Mouse (Mus musculus): ENCODE results near the gene Tab1. TPM values are rescaled to one million over a fixed set of nuclear protein-coding genes. Genes with fewer than 3 reads are reported as not detected.

The Tab1 gene
- total RNA-seq, 1 experiment = 16.6 TPM

DNA sequence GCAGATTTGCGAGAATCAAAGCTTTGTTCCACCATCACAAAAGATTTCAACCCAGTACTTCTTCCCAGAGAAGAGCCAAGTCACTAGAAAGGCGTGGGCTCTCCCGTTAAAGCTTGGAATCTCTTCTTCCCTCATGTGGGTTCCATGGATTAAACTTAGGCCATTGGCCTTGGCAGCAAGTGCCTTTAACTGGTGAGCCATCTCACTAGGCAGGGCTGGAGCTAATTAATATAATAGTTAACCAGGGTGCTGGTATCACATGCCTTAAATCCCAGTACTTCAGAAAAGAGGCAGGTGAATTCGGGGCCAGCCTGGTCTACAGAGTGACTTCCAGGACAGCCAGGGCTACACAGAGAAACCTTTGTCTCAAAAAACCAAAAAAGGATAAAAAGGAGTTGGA, 8.3 kb upstream of the Tab1 start:
- in situ Hi-C loops (cut with MboI; ENCODE audit: low sequenced_read_pairs in 2 of 2, unreplicated experiment in 2 of 2) = no loop called here
- no peak overlapping the region for H3K9ac ChIP-seq (ENCODE audit: insufficient read depth, low read depth, low read length, poor library complexity, severe bottlenecking)
- no peak overlapping the region for H3K4me3 ChIP-seq (ENCODE audit: insufficient read depth in 1 of 2, low read depth in 1 of 2, low read length in 2 of 2, poor library complexity in 1 of 2, severe bottlenecking in 1 of 2)
- H3K4me1 ChIP-seq (ENCODE audit: control insufficient read depth in 2 of 2, insufficient read depth in 2 of 2, low read length in 2 of 2, poor library complexity in 1 of 2) = no peaks in the 10 kb centered on the region
- no peaks in the 10 kb centered on the region for H3K9me3 ChIP-seq (ENCODE audit: control insufficient read depth, insufficient read depth, low read depth, low read length)
- no peak for DNase-seq (ENCODE audit: low read depth, low spot score)
- H3K27ac ChIP-seq (ENCODE audit: insufficient read depth, low read depth, low read length, poor library complexity, severe bottlenecking) = no peak overlapping the region
- TF ChIP-seq MAFK (IDR thresholded peaks at IDR 0.05; ENCODE audit: insufficient read depth, low read depth, low read length) = no peak
- no peak for TF ChIP-seq ZC3H11A (IDR thresholded peaks at IDR 0.05; ENCODE audit: borderline replicate concordance, low read depth, low read length)
- no peak for TF ChIP-seq ZNF384 (IDR thresholded peaks at IDR 0.05; ENCODE audit: low read depth, low read length)
- TF ChIP-seq HCFC1 (IDR thresholded peaks at IDR 0.05; ENCODE audit: borderline replicate concordance, insufficient read depth, low read length) = no peak
- no peak for TF ChIP-seq CHD2 (IDR thresholded peaks at IDR 0.05; ENCODE audit: low read depth, low read length)
- no peaks in the 10 kb centered on the region for H3K36me3 ChIP-seq (ENCODE audit: control insufficient read depth, insufficient read depth, low read length, poor library complexity, severe bottlenecking)

DNA sequence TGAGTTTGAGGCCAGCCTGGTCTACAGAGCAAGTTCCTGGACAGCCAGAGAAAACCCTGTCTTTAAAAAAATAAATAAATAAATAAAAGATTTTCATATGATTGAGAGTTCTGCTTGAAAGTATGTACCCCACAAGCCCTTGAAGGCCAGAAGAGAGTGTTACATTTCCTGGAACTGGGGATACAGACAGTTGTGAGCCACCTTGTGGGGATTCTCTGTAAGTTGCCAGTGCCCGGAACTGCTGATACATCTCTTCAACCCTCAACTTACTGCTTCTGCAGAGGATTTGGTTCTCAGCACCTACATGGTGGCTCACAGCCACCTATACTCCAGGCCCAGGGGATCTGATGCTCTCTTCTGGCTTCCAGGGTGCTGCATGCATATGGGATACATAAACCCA, 5.7 kb upstream of the Tab1 start:
- TF ChIP-seq ZNF384 (IDR thresholded peaks at IDR 0.05; ENCODE audit: low read depth, low read length) = no peak
- no peak for TF ChIP-seq ZC3H11A (IDR thresholded peaks at IDR 0.05; ENCODE audit: borderline replicate concordance, low read depth, low read length)
- TF ChIP-seq MAFK (IDR thresholded peaks at IDR 0.05; ENCODE audit: insufficient read depth, low read depth, low read length) = no peak
- no peak for TF ChIP-seq HCFC1 (IDR thresholded peaks at IDR 0.05; ENCODE audit: borderline replicate concordance, insufficient read depth, low read length)
- TF ChIP-seq CHD2 (IDR thresholded peaks at IDR 0.05; ENCODE audit: low read depth, low read length) = no peak
- in situ Hi-C loops (cut with MboI; ENCODE audit: low sequenced_read_pairs in 2 of 2, unreplicated experiment in 2 of 2) = no loop called here
- Histone ChIP-seq H3K9ac (ENCODE audit: insufficient read depth, low read depth, low read length, poor library complexity, severe bottlenecking) (no peak overlapping the region), H3K36me3 (ENCODE audit: control insufficient read depth, insufficient read depth, low read length, poor library complexity, severe bottlenecking) (no peaks in the 10 kb centered on the region), H3K4me1 (ENCODE audit: control insufficient read depth in 2 of 2, insufficient read depth in 2 of 2, low read length in 2 of 2, poor library complexity in 1 of 2) (0 out of 4 replicates have a peak, but pooled peaks cover 0 to 3% of the 10 kb centered on the region in 2 experiments), H3K4me3 (ENCODE audit: insufficient read depth in 1 of 2, low read depth in 1 of 2, low read length in 2 of 2, poor library complexity in 1 of 2, severe bottlenecking in 1 of 2) (no peak overlapping the region), H3K9me3 (ENCODE audit: control insufficient read depth, insufficient read depth, low read depth, low read length) (no peaks in the 10 kb centered on the region), H3K27ac (ENCODE audit: insufficient read depth, low read depth, low read length, poor library complexity, severe bottlenecking) (no peak overlapping the region)
- no peak for DNase-seq (ENCODE audit: low read depth, low spot score)

DNA sequence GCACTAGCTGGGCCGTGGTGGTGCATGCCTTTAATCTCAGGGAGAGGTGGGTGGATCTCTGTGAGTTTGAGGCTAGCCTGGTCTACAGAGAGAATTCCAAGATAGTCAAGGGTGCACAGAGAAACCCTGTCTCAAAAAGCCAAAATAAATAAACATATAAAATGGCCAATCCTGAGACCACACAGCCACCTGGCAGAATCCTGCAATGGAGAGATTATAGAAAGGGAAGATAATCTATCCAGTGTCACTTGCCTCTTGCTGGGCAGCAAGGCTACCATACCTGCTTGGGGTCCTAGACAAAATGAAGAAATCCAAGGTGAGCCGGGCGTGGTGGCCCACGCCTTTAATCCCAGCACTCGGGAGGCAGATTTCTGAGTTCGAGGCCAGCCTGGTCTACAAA, 2.9 kb upstream of the Tab1 start:
- Histone ChIP-seq H3K36me3 (ENCODE audit: control insufficient read depth, insufficient read depth, low read length, poor library complexity, severe bottlenecking) (peaks cover 2% of the 10 kb centered on the region; the same call in 1 of the 2 replicates), H3K4me3 (ENCODE audit: insufficient read depth in 1 of 2, low read depth in 1 of 2, low read length in 2 of 2, poor library complexity in 1 of 2, severe bottlenecking in 1 of 2) (no peak overlapping the region), H3K4me1 (ENCODE audit: control insufficient read depth in 2 of 2, insufficient read depth in 2 of 2, low read length in 2 of 2, poor library complexity in 1 of 2) (peaks cover 1 to 8% of the 10 kb centered on the region in 2 experiments; a peak in 3 of 4 replicates), H3K27ac (ENCODE audit: insufficient read depth, low read depth, low read length, poor library complexity, severe bottlenecking) (no peak overlapping the region), H3K9me3 (ENCODE audit: control insufficient read depth, insufficient read depth, low read depth, low read length) (no peaks in the 10 kb centered on the region), H3K9ac (ENCODE audit: insufficient read depth, low read depth, low read length, poor library complexity, severe bottlenecking) (no peak overlapping the region)
- no peak for DNase-seq (ENCODE audit: low read depth, low spot score)
- TF ChIP-seq MAFK (IDR thresholded peaks at IDR 0.05; ENCODE audit: insufficient read depth, low read depth, low read length) (no peak), HCFC1 (IDR thresholded peaks at IDR 0.05; ENCODE audit: borderline replicate concordance, insufficient read depth, low read length) (no peak), CHD2 (IDR thresholded peaks at IDR 0.05; ENCODE audit: low read depth, low read length) (no peak), ZC3H11A (IDR thresholded peaks at IDR 0.05; ENCODE audit: borderline replicate concordance, low read depth, low read length) (no peak), ZNF384 (IDR thresholded peaks at IDR 0.05; ENCODE audit: low read depth, low read length) (no peak)
- in situ Hi-C loops (cut with MboI; ENCODE audit: low sequenced_read_pairs in 2 of 2, unreplicated experiment in 2 of 2) = no loop called here

DNA sequence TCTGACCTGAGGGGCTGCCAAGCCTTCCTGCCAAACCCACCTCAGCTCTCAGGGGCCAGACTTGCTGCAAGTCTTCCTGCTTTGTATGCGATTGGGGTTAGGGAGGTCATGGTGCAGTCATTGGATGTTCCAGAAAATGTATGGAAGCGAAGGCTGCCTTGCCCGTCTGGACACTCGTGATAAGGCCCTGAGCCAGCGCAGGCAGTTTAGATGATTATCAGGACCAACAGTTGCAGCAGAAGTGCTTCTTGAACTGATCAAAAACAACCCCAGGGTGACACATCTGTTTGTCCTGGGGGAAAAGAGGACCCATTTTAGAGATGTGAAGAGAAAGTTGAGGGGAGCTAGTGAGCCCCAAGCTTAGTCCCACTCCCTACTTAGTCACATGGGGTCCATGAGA, 2.2 kb upstream of the Tab1 start:
- Histone ChIP-seq H3K27ac (ENCODE audit: insufficient read depth, low read depth, low read length, poor library complexity, severe bottlenecking) (no peak overlapping the region), H3K9ac (ENCODE audit: insufficient read depth, low read depth, low read length, poor library complexity, severe bottlenecking) (no peak overlapping the region), H3K9me3 (ENCODE audit: control insufficient read depth, insufficient read depth, low read depth, low read length) (no peaks in the 10 kb centered on the region), H3K4me1 (ENCODE audit: control insufficient read depth in 2 of 2, insufficient read depth in 2 of 2, low read length in 2 of 2, poor library complexity in 1 of 2) (peaks cover 1 to 8% of the 10 kb centered on the region in 2 experiments; a peak in 3 of 4 replicates), H3K4me3 (ENCODE audit: insufficient read depth in 1 of 2, low read depth in 1 of 2, low read length in 2 of 2, poor library complexity in 1 of 2, severe bottlenecking in 1 of 2) (no peak overlapping the region), H3K36me3 (ENCODE audit: control insufficient read depth, insufficient read depth, low read length, poor library complexity, severe bottlenecking) (peaks cover 2% of the 10 kb centered on the region; the same call in 1 of the 2 replicates)
- no peak for DNase-seq (ENCODE audit: low read depth, low spot score)
- in situ Hi-C loops (cut with MboI; ENCODE audit: low sequenced_read_pairs in 2 of 2, unreplicated experiment in 2 of 2) = no loop called here
- no peak for TF ChIP-seq ZC3H11A (IDR thresholded peaks at IDR 0.05; ENCODE audit: borderline replicate concordance, low read depth, low read length)
- no peak for TF ChIP-seq CHD2 (IDR thresholded peaks at IDR 0.05; ENCODE audit: low read depth, low read length)
- TF ChIP-seq HCFC1 (IDR thresholded peaks at IDR 0.05; ENCODE audit: borderline replicate concordance, insufficient read depth, low read length) = no peak
- TF ChIP-seq MAFK (IDR thresholded peaks at IDR 0.05; ENCODE audit: insufficient read depth, low read depth, low read length) = no peak
- TF ChIP-seq ZNF384 (IDR thresholded peaks at IDR 0.05; ENCODE audit: low read depth, low read length) = no peak

DNA sequence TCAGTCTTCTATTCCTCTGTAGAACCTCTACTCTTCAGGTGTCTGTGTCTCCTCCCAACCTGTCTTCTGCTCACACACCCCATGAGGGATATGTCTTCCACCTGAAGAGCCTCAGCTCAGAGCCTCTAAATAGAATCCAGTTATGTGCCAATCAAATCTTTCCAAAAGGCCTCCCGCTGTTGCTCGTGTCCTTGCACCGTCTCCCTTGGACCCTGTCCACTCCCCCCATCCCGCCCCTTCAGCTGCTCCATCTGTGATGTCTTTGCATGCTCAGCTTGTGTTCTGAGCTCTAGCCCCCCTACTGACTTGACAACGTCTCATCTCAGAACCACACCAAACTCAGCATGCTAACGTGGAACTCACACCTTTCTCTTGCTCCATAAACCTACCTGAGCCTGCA, 1.5 kb upstream of the Tab1 start:
- in situ Hi-C loops (cut with MboI; ENCODE audit: low sequenced_read_pairs in 2 of 2, unreplicated experiment in 2 of 2) = no loop called here
- TF ChIP-seq ZNF384 (IDR thresholded peaks at IDR 0.05; ENCODE audit: low read depth, low read length) (no peak), HCFC1 (IDR thresholded peaks at IDR 0.05; ENCODE audit: borderline replicate concordance, insufficient read depth, low read length) (no peak), ZC3H11A (IDR thresholded peaks at IDR 0.05; ENCODE audit: borderline replicate concordance, low read depth, low read length) (no peak), CHD2 (IDR thresholded peaks at IDR 0.05; ENCODE audit: low read depth, low read length) (no peak), MAFK (IDR thresholded peaks at IDR 0.05; ENCODE audit: insufficient read depth, low read depth, low read length) (no peak)
- no peak overlapping the region for H3K27ac ChIP-seq (ENCODE audit: insufficient read depth, low read depth, low read length, poor library complexity, severe bottlenecking)

More for the DNA sequence above, 1.5 kb upstream of the Tab1 start:
- Histone ChIP-seq H3K9me3 (ENCODE audit: control insufficient read depth, insufficient read depth, low read depth, low read length) (no peaks in the 10 kb centered on the region), H3K9ac (ENCODE audit: insufficient read depth, low read depth, low read length, poor library complexity, severe bottlenecking) (no peak overlapping the region), H3K4me1 (ENCODE audit: control insufficient read depth in 2 of 2, insufficient read depth in 2 of 2, low read length in 2 of 2, poor library complexity in 1 of 2) (peaks cover 1 to 8% of the 10 kb centered on the region in 2 experiments; a peak in 3 of 4 replicates), H3K36me3 (ENCODE audit: control insufficient read depth, insufficient read depth, low read length, poor library complexity, severe bottlenecking) (peaks cover 5% of the 10 kb centered on the region; the same call in 1 of the 2 replicates), H3K4me3 (ENCODE audit: insufficient read depth in 1 of 2, low read depth in 1 of 2, low read length in 2 of 2, poor library complexity in 1 of 2, severe bottlenecking in 1 of 2) (no peak overlapping the region)
- no peak for DNase-seq (ENCODE audit: low read depth, low spot score)

All from ES-E14 (cell line).